Mouse (Mus musculus) fat pad, adult 2 months (tissue): ENCODE results near the gene Bcl2l2.

Experiments used
- DNase-seq: peaks from one replicate; pipeline ENCODE4 v3.0.0-alpha.2; 2011; ENCODE audit warnings: low read depth, low spot score; ENCODE audit errors: extremely low read depth

The Bcl2l2 gene

GRCm38 (mm10) chr14:54883154-54884021, at the start of gene Bcl2l2, which contains the start of gene Gm20521:
Bcl2l2 (plus strand) TSS chr14:54883377.
Gm20521 (plus strand) TSS chr14:54883441.
- DNase-seq, result no peak

- DNase-seq, result no peak
Observed at GRCm38 (mm10) chr14:54843461-54843860, 39.7 kb upstream of the Bcl2l2 start.

- no peak for DNase-seq
Observed at GRCm38 (mm10) chr14:54855726-54856125, 27.5 kb upstream of the Bcl2l2 start.

GRCm38 (mm10) chr14:54856703-54857102, 26.5 kb upstream of the Bcl2l2 start:
- DNase-seq, result no peak

GRCm38 (mm10) chr14:54857891-54858290, 25.3 kb upstream of the Bcl2l2 start:
- no peak for DNase-seq

- no peak for DNase-seq
Observed at GRCm38 (mm10) chr14:54860511-54860910, 22.7 kb upstream of the Bcl2l2 start.

DNA sequence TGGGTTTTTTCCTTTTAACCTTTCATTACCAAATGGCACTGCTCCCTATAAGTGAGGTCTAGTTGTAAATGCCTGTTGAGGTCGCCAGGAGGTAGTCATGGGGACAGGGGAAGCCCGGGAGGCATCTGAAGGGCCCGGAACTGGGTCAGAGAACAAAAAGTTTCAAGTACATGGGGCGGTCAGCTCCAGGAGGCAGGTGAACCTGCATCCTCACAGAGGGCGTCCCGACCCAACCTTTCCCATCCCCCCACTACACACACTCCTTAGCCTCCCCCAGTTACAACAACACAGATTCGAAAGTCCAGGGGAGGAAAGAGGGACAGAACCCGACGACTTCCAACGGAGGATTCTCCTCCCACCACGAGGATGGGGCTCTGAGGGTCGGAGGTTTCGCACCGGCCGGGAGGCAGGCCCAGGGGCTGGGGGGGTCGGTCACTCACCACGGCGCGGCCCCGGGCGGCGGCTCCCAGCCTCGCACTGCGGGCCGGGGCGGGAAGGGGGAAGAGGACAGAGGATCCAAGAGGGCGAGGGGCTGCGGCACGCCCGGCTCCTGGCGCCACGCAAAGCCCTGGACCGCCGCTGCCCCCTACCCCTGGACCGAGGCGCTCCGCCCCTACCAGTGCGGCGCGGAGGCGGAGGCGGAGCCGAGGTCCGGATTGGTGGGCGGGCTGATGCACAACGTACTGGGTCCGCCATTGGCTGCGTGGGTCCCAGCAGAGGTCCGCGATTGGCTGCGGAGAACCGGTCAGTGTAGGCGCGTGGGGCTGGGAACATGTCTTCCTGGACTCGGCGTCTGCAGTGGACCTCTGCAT, 19.5 kb upstream of the Bcl2l2 start:
- peak; percentile 42 for DNase-seq

GRCm38 (mm10) chr14:54864313-54865036, 18.7 kb upstream of the Bcl2l2 start:
- no peak for DNase-seq

DNA sequence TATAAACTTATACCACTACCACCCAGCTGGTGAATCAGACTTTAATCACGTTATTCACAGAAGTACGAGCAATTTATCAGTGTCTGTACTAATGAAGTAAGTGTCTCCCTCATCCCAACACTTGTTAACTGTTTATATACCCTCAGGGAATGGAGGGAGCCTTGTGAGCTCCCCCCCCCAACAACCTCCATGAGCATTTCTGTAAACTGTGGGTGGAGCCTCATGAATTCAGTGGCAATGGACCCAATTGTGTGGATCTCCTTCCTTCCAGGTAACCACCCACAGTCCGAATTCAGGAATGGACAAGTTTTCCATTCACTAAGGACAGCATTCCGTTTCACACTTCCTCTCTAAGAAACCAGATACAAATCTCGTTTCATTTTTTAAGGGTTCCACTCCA, 17.6 kb upstream of the Bcl2l2 start:
- DNase-seq, result no peak

- no peak for DNase-seq
Observed at GRCm38 (mm10) chr14:54866268-54866667, 16.9 kb upstream of the Bcl2l2 start.

- no peak for DNase-seq
Observed at GRCm38 (mm10) chr14:54866936-54867335, 16.2 kb upstream of the Bcl2l2 start.

DNA sequence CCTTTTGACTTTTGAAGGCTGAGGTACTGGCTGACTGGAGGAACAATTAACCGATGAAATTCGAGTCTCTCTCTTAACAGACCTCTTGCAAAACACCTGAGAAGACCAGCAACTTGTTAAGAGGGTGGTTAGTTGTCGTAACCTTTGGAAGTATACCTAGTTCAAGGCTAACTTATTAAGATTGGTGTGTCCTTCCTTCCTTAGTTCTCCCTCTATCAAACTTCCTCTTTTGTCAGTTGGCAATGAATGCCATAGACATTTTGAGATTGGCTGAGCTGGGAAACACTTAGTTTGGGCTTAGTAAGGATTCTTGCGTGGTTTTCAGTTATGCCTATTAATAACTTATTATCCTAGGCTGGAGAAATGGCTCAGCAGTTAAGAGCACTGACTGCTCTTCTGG, 15.2 kb upstream of the Bcl2l2 start:
- DNase-seq, result no peak

GRCm38 (mm10) chr14:54870861-54871260, 12.3 kb upstream of the Bcl2l2 start, which contains the start of gene Homez:
Homez (minus strand) TSS chr14:54870961.
- no peak for DNase-seq

- DNase-seq, result no peak
Observed at GRCm38 (mm10) chr14:54874165-54874564, 9.0 kb upstream of the Bcl2l2 start.

GRCm38 (mm10) chr14:54875844-54876538, 7.2 kb upstream of the Bcl2l2 start:
- DNase-seq, result no peak

GRCm38 (mm10) chr14:54876539-54877047, 6.6 kb upstream of the Bcl2l2 start:
- no peak for DNase-seq

- DNase-seq, result no peak
Observed at GRCm38 (mm10) chr14:54877048-54877715, 6.0 kb upstream of the Bcl2l2 start, which contains the start of gene Ppp1r3e. Ppp1r3e (minus strand) TSS chr14:54877550.

- DNase-seq, result no peak
Observed at GRCm38 (mm10) chr14:54884022-54884712, 990 bp downstream of the Bcl2l2 start.

- no peak for DNase-seq
Observed at GRCm38 (mm10) chr14:54885309-54885708, 2.1 kb downstream of the Bcl2l2 start.
